Mouse (Mus musculus) macrophage (primary cell): ENCODE data around the gene Nid2. TPM values are rescaled to one million over a fixed set of nuclear protein-coding genes. Genes with fewer than 3 reads are reported as not detected.

Source experiments
- H3K27ac ChIP-seq: fragments of 350-480 bp; formaldehyde crosslinking; 2 replicates; pipeline ENCODE4 v1.9.0; 2021
- H3K36me3 ChIP-seq: fragments of 350-480 bp; formaldehyde crosslinking; 2 replicates; pipeline ENCODE4 v1.9.0; 2021; ENCODE audit errors: inconsistent target
- H3K4me3 ChIP-seq: fragments of 350-480 bp; formaldehyde crosslinking; 2 replicates; pipeline ENCODE4 v1.9.0; 2021; ENCODE audit errors: inconsistent target
- H3K79me2 ChIP-seq: fragments of 350-480 bp; formaldehyde crosslinking; 2 replicates; pipeline ENCODE4 v1.9.0; 2021; ENCODE audit errors: inconsistent target
- WGBS: methylation state at CpG from one replicate; pipeline ENCODE4 v1.1.7; 2026; ENCODE audit warnings: inconsistent platforms; ENCODE audit not compliant: missing documents; 5-methylcytosine and 5-hydroxymethylcytosine counted together
- polyA plus RNA-seq: library from polyadenylated mRNA; stranded (reverse); fragments of 250-400 nt; gene quantifications from 3 replicates; pipeline ENCODE4 v1.2.4, GENCODE M21; 2018; ENCODE audit warnings: inconsistent platforms

Nid2 gene
- polyA plus RNA-seq, 1 experiment from 2014 or later: 0.24 TPM

- Histone ChIP-seq H3K4me3 (no peak overlapping the region), H3K79me2 (no peaks in the 10 kb centered on the region), H3K27ac (no peak overlapping the region), H3K36me3 (no peaks in the 10 kb centered on the region)
- WGBS: 95% methylated on average over 9 of the region's 9 CpGs
These were observed 34.9 kb downstream of the Nid2 start for GRCm38 (mm10) chr14:19785797-19786588.

- H3K36me3 ChIP-seq: no peaks in the 10 kb centered on the region
- H3K27ac ChIP-seq: no peak overlapping the region
- H3K79me2 ChIP-seq: no peaks in the 10 kb centered on the region
- WGBS: 67% methylated on average over 1 of the region's 1 CpGs
- no peak overlapping the region for H3K4me3 ChIP-seq
These were observed 37.4 kb downstream of the Nid2 start for GRCm38 (mm10) chr14:19788443-19788842.

- 76% methylated on average over 4 of the region's 4 CpGs for WGBS
These were observed 43.8 kb downstream of the Nid2 start for GRCm38 (mm10) chr14:19794881-19795280.

GRCm38 (mm10) chr14:19796541-19797304 lies 45.7 kb downstream of the Nid2 start:
- no peak overlapping the region for H3K4me3 ChIP-seq
- 50% methylated on average over 18 of the region's 18 CpGs for WGBS

More at GRCm38 (mm10) chr14:19794881-19795280, 43.8 kb downstream of the Nid2 start:
- Histone ChIP-seq H3K27ac (no peak overlapping the region), H3K36me3 (no peaks in the 10 kb centered on the region), H3K79me2 (no peaks in the 10 kb centered on the region), H3K4me3 (no peak overlapping the region)

GRCm38 (mm10) chr14:19800485-19800884 lies 49.4 kb downstream of the Nid2 start:
- H3K27ac ChIP-seq: no peak overlapping the region
- H3K4me3 ChIP-seq: no peak overlapping the region
- H3K36me3 ChIP-seq: no peaks in the 10 kb centered on the region
- no peaks in the 10 kb centered on the region for H3K79me2 ChIP-seq
- 41% methylated on average over 2 of the region's 2 CpGs for WGBS

More at GRCm38 (mm10) chr14:19796541-19797304, 45.7 kb downstream of the Nid2 start:
- Histone ChIP-seq H3K36me3 (no peaks in the 10 kb centered on the region), H3K79me2 (no peaks in the 10 kb centered on the region), H3K27ac (no peak overlapping the region)

- H3K4me3 ChIP-seq: no peak overlapping the region
- H3K79me2 ChIP-seq: no peaks in the 10 kb centered on the region
- H3K36me3 ChIP-seq: no peaks in the 10 kb centered on the region
- H3K27ac ChIP-seq: no peak overlapping the region
- 95% methylated on average over 8 of the region's 8 CpGs for WGBS
These were observed 50.6 kb downstream of the Nid2 start for GRCm38 (mm10) chr14:19801474-19802215.

GRCm38 (mm10) chr14:19803222-19803621 lies 52.2 kb downstream of the Nid2 start:
- no peak overlapping the region for H3K4me3 ChIP-seq
- 32% methylated on average over 4 of the region's 4 CpGs for WGBS
- H3K27ac ChIP-seq: no peak overlapping the region
- H3K79me2 ChIP-seq: no peaks in the 10 kb centered on the region
- no peaks in the 10 kb centered on the region for H3K36me3 ChIP-seq

- H3K4me3 ChIP-seq: no peak overlapping the region
- H3K36me3 ChIP-seq: no peaks in the 10 kb centered on the region
- no peaks in the 10 kb centered on the region for H3K79me2 ChIP-seq
- 51% methylated on average over 10 of the region's 10 CpGs for WGBS
- no peak overlapping the region for H3K27ac ChIP-seq
These were observed 52.6 kb downstream of the Nid2 start for GRCm38 (mm10) chr14:19803623-19804022.

GRCm38 (mm10) chr14:19807339-19807738 lies 56.3 kb downstream of the Nid2 start:
- H3K79me2 ChIP-seq: no peaks in the 10 kb centered on the region
- peaks cover 6% of the 10 kb centered on the region; the same call in 1 of the 2 replicates for H3K36me3 ChIP-seq
- no peak overlapping the region for H3K4me3 ChIP-seq
- 98% methylated on average over 3 of the region's 3 CpGs for WGBS
- no peak overlapping the region for H3K27ac ChIP-seq

GRCm38 (mm10) chr14:19807858-19808257 lies 56.8 kb downstream of the Nid2 start:
- Histone ChIP-seq H3K79me2 (no peaks in the 10 kb centered on the region), H3K4me3 (no peak overlapping the region), H3K36me3 (peaks cover 12% of the 10 kb centered on the region), H3K27ac (no peak overlapping the region)
- WGBS: 100% methylated on average over 1 of the region's 2 CpGs

GRCm38 (mm10) chr14:19809934-19810333 lies 58.9 kb downstream of the Nid2 start:
- WGBS: 87% methylated on average over 10 of the region's 10 CpGs
- Histone ChIP-seq H3K79me2 (no peaks in the 10 kb centered on the region), H3K4me3 (no peak overlapping the region), H3K36me3 (peaks cover 25% of the 10 kb centered on the region), H3K27ac (no peak overlapping the region)

- peaks cover 48% of the 10 kb centered on the region for H3K36me3 ChIP-seq
- 94% methylated on average over 2 of the region's 2 CpGs for WGBS
- no peak overlapping the region for H3K4me3 ChIP-seq
- H3K79me2 ChIP-seq: no peaks in the 10 kb centered on the region
- no peak overlapping the region for H3K27ac ChIP-seq
These were observed 62.0 kb downstream of the Nid2 start for GRCm38 (mm10) chr14:19813061-19813460.

GRCm38 (mm10) chr14:19817949-19818348 lies 66.9 kb downstream of the Nid2 start:
- WGBS: 0% methylated on average over 1 of the region's 1 CpGs
- no peak overlapping the region for H3K27ac ChIP-seq
- peaks cover 43% of the 10 kb centered on the region for H3K36me3 ChIP-seq
- peaks cover 44% of the 10 kb centered on the region for H3K79me2 ChIP-seq
- H3K4me3 ChIP-seq: no peak overlapping the region

GRCm38 (mm10) chr14:19821686-19822085 lies 70.6 kb downstream of the Nid2 start:
- 94% methylated on average over 5 of the region's 5 CpGs for WGBS
- Histone ChIP-seq H3K36me3 (peaks cover 14% of the 10 kb centered on the region), H3K27ac (no peak overlapping the region), H3K79me2 (peaks cover 48% of the 10 kb centered on the region), H3K4me3 (no peak overlapping the region)
